Mouse (Mus musculus) forebrain, embryonic 12.5 days (tissue): ENCODE results near the gene Cmtm4. TPM values are rescaled to one million over a fixed set of nuclear protein-coding genes. Genes with fewer than 3 reads are reported as not detected.

ENCODE experiments used
- ATAC-seq: fragments of 200-750 bp; cut with Nextera tagmentation; 2 replicates; pipeline ENCODE4 v1.8.0; 2017; ENCODE audit warnings: moderate TSS enrichment; ENCODE audit not compliant: low FRiP score
- H3K27ac ChIP-seq: fragments of 300-500 bp; sonication (generic); 2 replicates; pipeline ENCODE4 v1.5.1; 2016; ENCODE audit warnings: mild to moderate bottlenecking
- H3K27me3 ChIP-seq: fragments of 300-500 bp; sonication (generic); 2 replicates; pipeline ENCODE4 v1.6.1; 2016; ENCODE audit warnings: mild to moderate bottlenecking
- H3K36me3 ChIP-seq: fragments of 300-500 bp; sonication (generic); replicated peaks from 2 replicates; pipeline ENCODE4 v1.6.1; 2016; ENCODE audit warnings: mild to moderate bottlenecking
- H3K4me1 ChIP-seq: fragments of 300-500 bp; sonication (generic); 2 replicates; pipeline ENCODE4 v1.6.1; 2016
- H3K4me2 ChIP-seq: fragments of 300-500 bp; sonication (generic); 2 replicates; pipeline ENCODE4 v1.6.1; 2016; ENCODE audit warnings: mild to moderate bottlenecking, moderate library complexity
- H3K4me3 ChIP-seq: fragments of 300-500 bp; sonication (generic); replicated peaks from 2 replicates; pipeline ENCODE4 v1.5.1; 2016; ENCODE audit warnings: mild to moderate bottlenecking
- H3K9ac ChIP-seq: fragments of 300-500 bp; sonication (generic); 2 replicates; pipeline ENCODE4 v1.6.1; 2016; ENCODE audit warnings: mild to moderate bottlenecking
- H3K9me3 ChIP-seq: fragments of 300-500 bp; sonication (generic); 2 replicates; pipeline ENCODE4 v1.6.1; 2016
- WGBS: fragments of 180-500 bp; shearing (Covaris S2); methylation state at CpG from one replicate; pipeline ENCODE4 v1.1.7; 2016; 5-methylcytosine and 5-hydroxymethylcytosine counted together
- polyA plus RNA-seq: library from polyadenylated mRNA; unstranded; fragments of >200 nt; fragmentation: Nextera tagmentation; extraction: Ambion mirVana; gene quantifications from 2 replicates; pipeline ENCODE4 v1.2.1, GENCODE M21; 2016

Gene Cmtm4
- polyA plus RNA-seq, 1 experiment from 2014 or later = 3.5 TPM

GRCm38 (mm10) chr8:104433191-104433842 lies 37.7 kb upstream of the Cmtm4 start:
- 93% methylated on average over 5 of the region's 5 CpGs for WGBS
- H3K4me2 ChIP-seq = no peak overlapping the region
- peaks cover 95% of the 10 kb centered on the region for H3K36me3 ChIP-seq
- no peak for ATAC-seq
- no peaks in the 10 kb centered on the region for H3K9me3 ChIP-seq
- H3K4me1 ChIP-seq = peaks cover 8% of the 10 kb centered on the region; the same call in 1 of the 2 replicates
- H3K9ac ChIP-seq = no peak overlapping the region
- no peak overlapping the region for H3K4me3 ChIP-seq
- H3K27ac ChIP-seq = no peak overlapping the region
- no peaks in the 10 kb centered on the region for H3K27me3 ChIP-seq

- Histone ChIP-seq H3K36me3 (peaks cover 98% of the 10 kb centered on the region), H3K4me1 (peaks cover 8% of the 10 kb centered on the region; the same call in 1 of the 2 replicates), H3K9ac (no peak overlapping the region), H3K27ac (no peak overlapping the region), H3K4me3 (no peak overlapping the region), H3K9me3 (no peaks in the 10 kb centered on the region), H3K4me2 (no peak overlapping the region), H3K27me3 (no peaks in the 10 kb centered on the region)
- no peak for ATAC-seq
- over 99% methylated on average over 6 of the region's 6 CpGs for WGBS
Measured at GRCm38 (mm10) chr8:104432656-104433055, 37.0 kb upstream of the Cmtm4 start.

- no peak overlapping the region for H3K27ac ChIP-seq
- H3K27me3 ChIP-seq = no peaks in the 10 kb centered on the region
- H3K4me1 ChIP-seq = no peaks in the 10 kb centered on the region
- no peak for ATAC-seq
- peaks cover 98% of the 10 kb centered on the region for H3K36me3 ChIP-seq
- no peak overlapping the region for H3K4me2 ChIP-seq
- WGBS = 90% methylated on average over 7 of the region's 7 CpGs
- no peak overlapping the region for H3K4me3 ChIP-seq
- no peaks in the 10 kb centered on the region for H3K9me3 ChIP-seq
- H3K9ac ChIP-seq = no peak overlapping the region
Measured at GRCm38 (mm10) chr8:104430230-104430629, 34.6 kb upstream of the Cmtm4 start.

- Histone ChIP-seq H3K9me3 (no peaks in the 10 kb centered on the region), H3K36me3 (peaks cover 95% of the 10 kb centered on the region), H3K4me2 (no peak overlapping the region), H3K4me1 (no peaks in the 10 kb centered on the region), H3K27ac (no peak overlapping the region), H3K9ac (no peak overlapping the region), H3K27me3 (no peaks in the 10 kb centered on the region), H3K4me3 (no peak overlapping the region)
- WGBS = 96% methylated on average over 13 of the region's 13 CpGs
- ATAC-seq = no peak
Measured at GRCm38 (mm10) chr8:104427703-104428102, 32.1 kb upstream of the Cmtm4 start.

GRCm38 (mm10) chr8:104422313-104422712 lies 26.7 kb upstream of the Cmtm4 start:
- ATAC-seq = no peak
- Histone ChIP-seq H3K36me3 (peaks cover 93% of the 10 kb centered on the region), H3K27ac (no peak overlapping the region), H3K4me2 (no peak overlapping the region), H3K4me3 (no peak overlapping the region), H3K9me3 (no peaks in the 10 kb centered on the region), H3K27me3 (no peaks in the 10 kb centered on the region), H3K4me1 (no peaks in the 10 kb centered on the region), H3K9ac (no peak overlapping the region)
- 90% methylated on average over 6 of the region's 6 CpGs for WGBS

GRCm38 (mm10) chr8:104416022-104416421 lies 20.4 kb upstream of the Cmtm4 start:
- no peaks in the 10 kb centered on the region for H3K9me3 ChIP-seq
- no peak overlapping the region for H3K9ac ChIP-seq
- H3K36me3 ChIP-seq = peaks cover 38% of the 10 kb centered on the region
- no peak overlapping the region for H3K4me3 ChIP-seq
- no peak for ATAC-seq
- no peaks in the 10 kb centered on the region for H3K4me1 ChIP-seq
- 90% methylated on average over 6 of the region's 6 CpGs for WGBS
- H3K4me2 ChIP-seq = no peak overlapping the region
- H3K27ac ChIP-seq = no peak overlapping the region
- H3K27me3 ChIP-seq = no peaks in the 10 kb centered on the region

GRCm38 (mm10) chr8:104414204-104414603 lies 18.6 kb upstream of the Cmtm4 start:
- 70% methylated on average over 3 of the region's 3 CpGs for WGBS
- H3K36me3 ChIP-seq = peaks cover 20% of the 10 kb centered on the region
- H3K4me3 ChIP-seq = no peak overlapping the region
- no peak overlapping the region for H3K27ac ChIP-seq
- H3K9me3 ChIP-seq = no peaks in the 10 kb centered on the region
- H3K27me3 ChIP-seq = no peaks in the 10 kb centered on the region
- ATAC-seq = 0 out of 2 replicates have a peak, but pooled peaks have one; percentile 9
- H3K4me1 ChIP-seq = peaks cover 5% of the 10 kb centered on the region; the same call in 1 of the 2 replicates
- H3K9ac ChIP-seq = no peak overlapping the region
- no peak overlapping the region for H3K4me2 ChIP-seq

- WGBS = 76% methylated on average over 4 of the region's 4 CpGs
- peaks cover 16% of the 10 kb centered on the region for H3K36me3 ChIP-seq
Measured at GRCm38 (mm10) chr8:104413770-104414169, 18.2 kb upstream of the Cmtm4 start.

GRCm38 (mm10) chr8:104412805-104413532 lies 17.4 kb upstream of the Cmtm4 start:
- no peak overlapping the region for H3K9ac ChIP-seq
- no peak overlapping the region for H3K4me2 ChIP-seq
- no peak for ATAC-seq
- H3K27me3 ChIP-seq = no peaks in the 10 kb centered on the region
- 84% methylated on average over 7 of the region's 7 CpGs for WGBS
- H3K27ac ChIP-seq = no peak overlapping the region
- peaks cover 10% of the 10 kb centered on the region for H3K36me3 ChIP-seq
- H3K9me3 ChIP-seq = no peaks in the 10 kb centered on the region
- H3K4me1 ChIP-seq = peaks cover 5% of the 10 kb centered on the region; the same call in 1 of the 2 replicates
- H3K4me3 ChIP-seq = no peak overlapping the region

More at GRCm38 (mm10) chr8:104413770-104414169, 18.2 kb upstream of the Cmtm4 start:
- Histone ChIP-seq H3K4me1 (peaks cover 5% of the 10 kb centered on the region; the same call in 1 of the 2 replicates), H3K4me3 (no peak overlapping the region), H3K9ac (no peak overlapping the region), H3K4me2 (no peak overlapping the region), H3K9me3 (no peaks in the 10 kb centered on the region), H3K27ac (no peak overlapping the region), H3K27me3 (no peaks in the 10 kb centered on the region)
- ATAC-seq = peak; percentile 31; the same call in 1 of the 2 replicates

GRCm38 (mm10) chr8:104411972-104412371 lies 16.4 kb upstream of the Cmtm4 start:
- no peak for ATAC-seq
- no peak overlapping the region for H3K4me3 ChIP-seq
- H3K4me2 ChIP-seq = no peak overlapping the region
- peaks cover 5% of the 10 kb centered on the region; the same call in 1 of the 2 replicates for H3K4me1 ChIP-seq
- H3K27me3 ChIP-seq = no peaks in the 10 kb centered on the region
- 0 out of 2 replicates have a peak, but pooled peaks cover under 1% of the 10 kb centered on the region for H3K36me3 ChIP-seq
- H3K27ac ChIP-seq = no peak overlapping the region
- H3K9ac ChIP-seq = no peak overlapping the region
- WGBS = 91% methylated on average over 3 of the region's 3 CpGs
- H3K9me3 ChIP-seq = no peaks in the 10 kb centered on the region

GRCm38 (mm10) chr8:104411468-104411867 lies 15.9 kb upstream of the Cmtm4 start:
- H3K27me3 ChIP-seq = no peaks in the 10 kb centered on the region
- no peak overlapping the region for H3K27ac ChIP-seq
- no peaks in the 10 kb centered on the region for H3K36me3 ChIP-seq
- no peak overlapping the region for H3K4me3 ChIP-seq
- H3K4me2 ChIP-seq = no peak overlapping the region
- no peak for ATAC-seq
- no peak overlapping the region for H3K9ac ChIP-seq
- H3K4me1 ChIP-seq = peaks cover 5% of the 10 kb centered on the region; the same call in 1 of the 2 replicates
- 95% methylated on average over 3 of the region's 3 CpGs for WGBS
- H3K9me3 ChIP-seq = no peaks in the 10 kb centered on the region

GRCm38 (mm10) chr8:104410628-104411273 lies 15.1 kb upstream of the Cmtm4 start:
- Histone ChIP-seq H3K27me3 (no peaks in the 10 kb centered on the region), H3K9me3 (no peaks in the 10 kb centered on the region), H3K36me3 (no peaks in the 10 kb centered on the region), H3K4me1 (peaks cover 5% of the 10 kb centered on the region; the same call in 1 of the 2 replicates), H3K27ac (no peak overlapping the region), H3K9ac (no peak overlapping the region), H3K4me3 (no peak overlapping the region), H3K4me2 (no peak overlapping the region)
- ATAC-seq = no peak
- WGBS = 45% methylated on average over 7 of the region's 7 CpGs
